Mouse (Mus musculus) brain, embryonic 14.5 days (tissue): Measurements from ENCODE around the gene Wars2.

ENCODE experiments used
- CTCF ChIP-seq: fragments of 200-500 bp; IDR thresholded peaks from 2 replicates; pipeline ENCODE4 v1.5.1; 2012; ENCODE audit warnings: inconsistent platforms, mild to moderate bottlenecking, moderate library complexity, borderline replicate concordance; ENCODE audit not compliant: insufficient read depth, insufficient read length; ENCODE audit errors: extremely low read depth
- POLR2A ChIP-seq: fragments of 200-500 bp; IDR thresholded peaks from 2 replicates; pipeline ENCODE4 v1.6.1; 2012; ENCODE audit warnings: mild to moderate bottlenecking, inconsistent platforms, borderline replicate concordance; ENCODE audit not compliant: poor library complexity, insufficient read depth, insufficient read length, severe bottlenecking; ENCODE audit errors: extremely low read depth

DNA sequence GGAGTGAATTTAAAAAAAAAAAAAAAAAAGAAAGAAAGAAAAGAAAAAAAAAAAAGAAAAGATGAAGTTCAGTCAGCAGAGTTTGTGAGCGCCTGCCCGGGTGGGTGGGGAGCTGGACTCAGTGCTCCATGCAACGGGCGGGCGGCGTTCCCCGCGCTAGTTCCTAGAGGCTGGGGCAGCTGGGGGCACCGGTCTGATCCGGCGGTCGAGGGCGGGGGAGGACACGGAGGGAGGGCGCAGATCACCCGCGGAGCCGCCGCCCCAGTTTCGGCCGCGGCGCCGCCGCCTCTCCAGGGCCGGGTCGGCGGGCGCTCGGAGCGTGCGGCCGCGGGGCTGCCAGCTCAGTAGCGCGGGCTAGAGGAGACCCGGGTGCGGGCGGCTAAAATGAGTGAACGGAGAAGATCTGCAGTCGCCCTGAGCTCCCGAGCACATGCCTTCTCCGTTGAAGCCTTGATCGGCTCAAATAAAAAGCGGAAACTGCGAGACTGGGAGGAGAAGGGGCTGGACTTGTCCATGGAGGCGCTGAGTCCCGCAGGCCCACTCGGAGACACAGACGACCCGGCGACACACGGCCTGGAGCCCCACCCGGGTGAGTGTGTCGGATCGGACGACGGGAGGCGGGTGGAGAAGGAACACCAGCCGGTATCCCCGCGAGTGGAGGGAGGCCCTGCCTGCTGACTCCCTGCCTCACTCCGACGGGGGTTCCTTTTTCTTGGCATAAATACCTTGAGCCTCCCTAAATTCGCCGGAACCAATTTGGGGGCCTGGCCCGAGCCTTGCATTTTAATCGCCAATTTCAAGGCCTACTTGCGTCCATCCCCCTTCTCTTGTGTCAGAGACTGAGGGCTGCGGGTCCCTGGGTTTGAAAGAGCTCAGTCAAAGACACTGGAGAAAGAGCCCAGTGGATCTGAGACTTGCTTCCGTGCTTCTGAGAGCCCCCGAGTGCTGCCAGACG, 112.9 kb downstream of the Wars2 start:
- no peak for TF ChIP-seq CTCF
- no peak for TF ChIP-seq POLR2A
